Mouse (Mus musculus) stomach, postnatal 0 days (tissue): Measurements from ENCODE around the gene Plxna4. TPM values are rescaled to one million over a fixed set of nuclear protein-coding genes. Genes with fewer than 3 reads are reported as not detected.

Source experiments
- ATAC-seq: fragments of 200-750 bp; cut with Nextera tagmentation; 2 replicates; pipeline ENCODE4 v1.8.0; 2017; ENCODE audit not compliant: low FRiP score, low TSS enrichment
- DNase-seq: peaks from one replicate; pipeline ENCODE4 v3.0.0-alpha.2; 2016; ENCODE audit warnings: low spot score
- H3K27ac ChIP-seq: fragments of 300-500 bp; sonication (generic); replicated peaks from 2 replicates; pipeline ENCODE4 v1.5.1; 2014; ENCODE audit warnings: mild to moderate bottlenecking, control low read depth
- H3K27me3 ChIP-seq: fragments of 300-500 bp; sonication (generic); 2 replicates; pipeline ENCODE4 v1.6.1; 2014; ENCODE audit warnings: low read length; ENCODE audit not compliant: control insufficient read depth, insufficient read depth
- H3K36me3 ChIP-seq: fragments of 300-500 bp; sonication (generic); 2 replicates; pipeline ENCODE4 v1.6.1; 2014; ENCODE audit warnings: low read length, mixed read lengths; ENCODE audit not compliant: control insufficient read depth, insufficient read depth
- H3K4me1 ChIP-seq: fragments of 300-500 bp; sonication (generic); replicated peaks from 2 replicates; pipeline ENCODE4 v1.6.1; 2014; ENCODE audit warnings: antibody characterized with exemption; ENCODE audit not compliant: control insufficient read depth, insufficient read depth
- H3K4me2 ChIP-seq: fragments of 300-500 bp; sonication (generic); replicated peaks from 2 replicates; pipeline ENCODE4 v1.6.1; 2014; ENCODE audit warnings: low read depth, mild to moderate bottlenecking, control low read depth, moderate library complexity
- H3K4me3 ChIP-seq: fragments of 300-500 bp; sonication (generic); 2 replicates; pipeline ENCODE4 v1.5.1; 2014; ENCODE audit warnings: low read depth, low read length, control low read depth
- H3K9ac ChIP-seq: fragments of 300-500 bp; sonication (generic); 2 replicates; pipeline ENCODE4 v1.6.1; 2014; ENCODE audit warnings: mild to moderate bottlenecking, low read length, control low read depth, mixed read lengths
- H3K9me3 ChIP-seq: fragments of 300-500 bp; sonication (generic); 2 replicates; pipeline ENCODE4 v1.6.1; 2016; ENCODE audit warnings: low read length; ENCODE audit not compliant: control insufficient read depth
- CTCF ChIP-seq: IDR thresholded peaks from 2 replicates; pipeline ENCODE4 v1.5.1; 2016; ENCODE audit warnings: antibody characterized with exemption, low read depth, mild to moderate bottlenecking, moderate library complexity
- EP300 ChIP-seq: optimal IDR thresholded peaks from 2 replicates; pipeline ENCODE3; 2016; ENCODE audit warnings: antibody characterized with exemption
- WGBS: fragments of 180-500 bp; shearing (Covaris S2); extraction: QIAGEN DNeasy Blood & Tissue Kit; methylation state at CpG from one replicate; pipeline ENCODE4 v1.1.7; 2014; 5-methylcytosine and 5-hydroxymethylcytosine counted together
- polyA plus RNA-seq: library from polyadenylated mRNA; unstranded; fragments of >200 nt; fragmentation: Nextera tagmentation; extraction: Ambion mirVana; gene quantifications from 2 replicates; pipeline ENCODE4 v1.2.1, GENCODE M21; 2015

Plxna4 gene
- polyA plus RNA-seq, 1 experiment from 2014 or later = 1.1 TPM

- Histone ChIP-seq H3K27ac (no peak overlapping the region), H3K27me3 (no peaks in the 10 kb centered on the region), H3K9me3 (no peaks in the 10 kb centered on the region), H3K4me3 (no peak overlapping the region), H3K4me1 (no peaks in the 10 kb centered on the region), H3K9ac (no peak overlapping the region), H3K36me3 (no peaks in the 10 kb centered on the region), H3K4me2 (no peak overlapping the region)
- TF ChIP-seq CTCF (no peak), EP300 (no peak)
- no peak for ATAC-seq
- 84% methylated on average over 3 of the region's 3 CpGs for WGBS
- no peak for DNase-seq
These were observed 69.4 kb downstream of the Plxna4 start for GRCm38 (mm10) chr6:32518617-32519016.

DNA sequence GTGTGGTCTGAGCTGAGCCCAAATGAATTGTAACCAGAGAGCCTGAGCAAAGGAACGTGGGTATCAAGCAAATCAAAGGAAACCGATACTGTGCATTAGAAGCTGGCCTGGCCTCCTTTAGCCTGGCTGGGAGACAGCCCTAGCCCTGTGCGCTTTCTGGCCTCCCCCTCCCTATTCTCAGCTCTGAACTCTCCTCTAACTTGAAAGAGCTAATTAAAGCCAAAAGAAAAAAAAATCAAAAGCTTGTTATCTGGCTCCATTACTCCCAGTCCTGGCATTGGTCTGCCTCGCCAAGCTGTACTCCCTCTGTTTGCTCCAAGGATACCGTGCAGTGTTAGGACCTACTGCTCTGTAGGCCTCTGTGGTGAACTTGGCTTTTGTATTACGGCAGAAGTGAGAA, 73.9 kb downstream of the Plxna4 start:
- no peaks in the 10 kb centered on the region for H3K9me3 ChIP-seq
- ATAC-seq (no peak), DNase-seq (no peak)
- no peak overlapping the region for H3K4me3 ChIP-seq
- H3K27ac ChIP-seq = no peak overlapping the region
- H3K4me2 ChIP-seq = no peak overlapping the region
- H3K36me3 ChIP-seq = no peaks in the 10 kb centered on the region
- WGBS = 67% methylated on average over 6 of the region's 6 CpGs
- H3K27me3 ChIP-seq = no peaks in the 10 kb centered on the region
- no peaks in the 10 kb centered on the region for H3K4me1 ChIP-seq
- H3K9ac ChIP-seq = no peak overlapping the region
- no peak for TF ChIP-seq CTCF
- no peak for TF ChIP-seq EP300

DNA sequence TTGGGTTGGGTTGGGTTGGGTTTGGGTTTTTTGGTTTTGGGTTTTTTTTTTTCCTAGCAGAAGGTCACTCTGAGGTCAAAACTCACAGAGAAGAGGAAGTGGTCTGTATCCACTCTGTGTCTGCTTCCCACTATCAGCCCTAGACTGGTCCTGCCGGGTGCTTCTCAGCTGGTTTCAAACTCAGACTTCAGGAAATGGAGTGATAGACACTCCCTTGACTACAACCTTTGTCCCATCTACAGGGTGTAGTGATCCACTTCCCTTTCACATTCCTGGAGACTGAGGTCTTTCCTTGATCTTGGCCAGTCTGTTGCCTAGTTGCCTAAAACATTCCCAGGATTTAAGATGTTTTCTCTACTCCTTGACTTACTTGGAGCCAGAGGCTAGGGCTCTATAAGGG, 76.0 kb downstream of the Plxna4 start:
- peak; percentile 77; the same call in 1 of the 2 replicates for ATAC-seq
- Histone ChIP-seq H3K27me3 (no peaks in the 10 kb centered on the region), H3K4me2 (no peak overlapping the region), H3K9ac (no peak overlapping the region), H3K4me3 (no peak overlapping the region), H3K9me3 (no peaks in the 10 kb centered on the region), H3K27ac (no peak overlapping the region), H3K36me3 (no peaks in the 10 kb centered on the region), H3K4me1 (no peaks in the 10 kb centered on the region)
- TF ChIP-seq CTCF (no peak), EP300 (no peak)
- no peak for DNase-seq
- WGBS = 50% methylated on average over 1 of the region's 1 CpGs

DNA sequence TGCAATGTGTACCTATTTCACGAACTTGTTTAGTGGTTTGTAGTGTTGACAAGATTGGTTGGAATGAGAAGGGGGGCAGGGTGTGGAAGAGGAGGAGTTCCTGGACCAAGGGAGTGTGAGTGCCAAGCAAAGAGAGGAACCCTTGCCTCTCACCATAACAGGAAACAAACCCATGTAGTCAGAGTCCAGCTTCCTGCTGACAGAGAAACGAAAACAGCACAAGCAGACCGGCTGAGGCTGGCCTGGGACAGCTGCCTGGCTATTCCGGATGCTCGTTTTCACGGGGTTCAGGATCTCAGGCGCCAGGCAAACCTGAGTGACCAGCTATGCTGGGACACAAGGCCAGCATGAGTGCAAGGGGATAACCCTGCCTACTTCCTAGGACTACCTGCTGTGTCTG, 77.1 kb downstream of the Plxna4 start:
- 51% methylated on average over 7 of the region's 7 CpGs for WGBS
- H3K4me1 ChIP-seq = no peaks in the 10 kb centered on the region
- no peak overlapping the region for H3K4me2 ChIP-seq
- no peaks in the 10 kb centered on the region for H3K9me3 ChIP-seq
- DNase-seq (no peak), ATAC-seq (peak; percentile 56; the same call in 1 of the 2 replicates)
- H3K36me3 ChIP-seq = no peaks in the 10 kb centered on the region
- H3K27me3 ChIP-seq = no peaks in the 10 kb centered on the region
- no peak overlapping the region for H3K4me3 ChIP-seq
- no peak overlapping the region for H3K9ac ChIP-seq
- H3K27ac ChIP-seq = peak overlapping the region; percentile 9; the same call in 1 of the 2 replicates
- TF ChIP-seq EP300 = no peak
- TF ChIP-seq CTCF = no peak

DNA sequence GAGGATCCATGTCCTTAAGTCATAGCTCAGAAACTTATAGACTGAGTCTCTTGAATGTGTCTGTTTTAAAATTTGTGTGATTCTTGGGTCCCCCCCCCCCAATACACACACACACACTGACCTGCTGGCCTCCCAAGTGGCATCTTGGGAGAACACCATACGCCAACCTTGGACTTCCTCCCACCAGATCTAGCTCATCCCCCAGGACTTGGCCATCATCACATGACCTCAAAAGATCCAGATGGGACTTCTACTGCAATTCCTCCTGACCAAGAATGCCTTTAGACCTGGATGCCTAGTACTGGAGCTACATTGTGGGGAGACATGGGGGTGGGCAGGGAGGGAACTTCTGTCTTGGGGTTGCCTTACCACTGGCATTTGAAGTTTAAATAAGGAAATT, 77.5 kb downstream of the Plxna4 start:
- H3K9me3 ChIP-seq = no peaks in the 10 kb centered on the region
- no peaks in the 10 kb centered on the region for H3K4me1 ChIP-seq
- H3K4me3 ChIP-seq = no peak overlapping the region
- H3K36me3 ChIP-seq = no peaks in the 10 kb centered on the region
- H3K27ac ChIP-seq = no peak overlapping the region
- no peak for ATAC-seq
- TF ChIP-seq EP300 (no peak), CTCF (no peak)
- no peaks in the 10 kb centered on the region for H3K27me3 ChIP-seq
- WGBS = 93% methylated on average over 1 of the region's 1 CpGs
- H3K9ac ChIP-seq = no peak overlapping the region
- H3K4me2 ChIP-seq = no peak overlapping the region
- DNase-seq = no peak

DNA sequence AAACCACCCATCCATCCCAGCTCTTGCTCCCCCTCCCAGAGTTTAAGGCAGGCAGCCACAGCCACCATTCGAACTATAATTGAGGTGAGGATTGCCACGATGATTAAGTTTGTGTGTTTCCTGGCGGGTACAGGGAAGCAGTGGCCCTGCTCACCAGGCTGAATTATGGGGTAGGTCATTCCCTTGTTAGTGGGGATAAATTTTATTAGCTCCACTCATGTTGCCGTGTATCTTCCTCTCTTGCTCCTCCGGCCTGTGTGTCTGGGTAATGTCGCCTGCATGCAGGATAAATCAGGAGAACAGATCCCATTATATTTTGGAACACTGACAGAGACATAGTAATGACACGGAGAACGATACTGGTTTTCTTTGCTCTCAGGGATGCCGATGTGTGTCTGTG, 78.9 kb downstream of the Plxna4 start:
- TF ChIP-seq CTCF (no peak), EP300 (no peak)
- H3K9ac ChIP-seq = no peak overlapping the region
- DNase-seq (no peak), ATAC-seq (no peak)
- no peak overlapping the region for H3K4me3 ChIP-seq
- WGBS = 66% methylated on average over 9 of the region's 9 CpGs
- H3K27ac ChIP-seq = no peak overlapping the region
- no peaks in the 10 kb centered on the region for H3K27me3 ChIP-seq
- no peak overlapping the region for H3K4me2 ChIP-seq
- H3K4me1 ChIP-seq = no peaks in the 10 kb centered on the region
- H3K9me3 ChIP-seq = no peaks in the 10 kb centered on the region
- no peaks in the 10 kb centered on the region for H3K36me3 ChIP-seq
